Mouse (Mus musculus) intestine, embryonic 14.5 days (tissue): ENCODE results near the gene Acap1. TPM values are rescaled to one million over a fixed set of nuclear protein-coding genes. Genes with fewer than 3 reads are reported as not detected.
"Not testable (repeated sequence)": the region's sequence is repeated elsewhere in the genome, so short reads cannot be mapped to it uniquely, and the experiment has no call there.

Experiments
- ATAC-seq: fragments of 200-750 bp; cut with Nextera tagmentation; replicated peaks from 2 replicates; pipeline ENCODE4 v1.8.0; 2017; ENCODE audit warnings: low read depth, moderate number of reproducible peaks, moderate TSS enrichment, moderate library complexity; ENCODE audit not compliant: low FRiP score, low TSS enrichment
- DNase-seq: peaks from one replicate; pipeline ENCODE4 v3.0.0-alpha.2; 2018; ENCODE audit warnings: low spot score
- H3K27ac ChIP-seq: fragments of 300-500 bp; sonication (generic); 2 replicates; pipeline ENCODE4 v1.5.1; 2014; ENCODE audit warnings: low read depth, mild to moderate bottlenecking, control low read depth
- H3K27me3 ChIP-seq: fragments of 300-500 bp; sonication (generic); replicated peaks from 2 replicates; pipeline ENCODE4 v1.6.1; 2014; ENCODE audit warnings: low read length, control low read depth; ENCODE audit not compliant: control insufficient read depth, insufficient read depth
- H3K36me3 ChIP-seq: fragments of 300-500 bp; sonication (generic); 2 replicates; pipeline ENCODE4 v1.6.1; 2014; ENCODE audit warnings: low read length, control low read depth; ENCODE audit not compliant: control insufficient read depth, insufficient read depth
- H3K4me1 ChIP-seq: fragments of 300-500 bp; sonication (generic); replicated peaks from 2 replicates; pipeline ENCODE4 v1.6.1; 2014; ENCODE audit warnings: low read length, control low read depth, mixed read lengths; ENCODE audit not compliant: control insufficient read depth, insufficient read depth
- H3K4me2 ChIP-seq: fragments of 300-500 bp; sonication (generic); 2 replicates; pipeline ENCODE4 v1.6.1; 2014; ENCODE audit warnings: low read length
- H3K4me3 ChIP-seq: fragments of 300-500 bp; sonication (generic); 2 replicates; pipeline ENCODE4 v1.5.1; 2014; ENCODE audit warnings: low read depth, low read length, control low read depth, mixed read lengths
- H3K9ac ChIP-seq: fragments of 300-500 bp; sonication (generic); 2 replicates; pipeline ENCODE4 v1.6.1; 2014; ENCODE audit warnings: mild to moderate bottlenecking, low read length
- H3K9me3 ChIP-seq: fragments of 300-500 bp; sonication (generic); 2 replicates; pipeline ENCODE4 v1.6.1; 2016; ENCODE audit warnings: low read length, control low read depth; ENCODE audit not compliant: control insufficient read depth
- WGBS: fragments of 180-500 bp; shearing (Covaris S2); extraction: QIAGEN DNeasy Blood & Tissue Kit; methylation state at CpG from one replicate; pipeline ENCODE4 v1.1.7; 2014; 5-methylcytosine and 5-hydroxymethylcytosine counted together
- polyA plus RNA-seq: library from polyadenylated mRNA; unstranded; fragments of >200 nt; fragmentation: Nextera tagmentation; extraction: Ambion mirVana; gene quantifications from 2 replicates; pipeline ENCODE4 v1.2.1, GENCODE M21; 2014

The Acap1 gene
- polyA plus RNA-seq, 1 experiment from 2014 or later = 8.1 TPM

- Histone ChIP-seq H3K4me3 (peak within 1 kb of the TSS; percentile 47), H3K27ac (no peak within 1 kb of the TSS), H3K9ac (peak within 1 kb of the TSS; percentile 44), H3K36me3 (no peaks in the 10 kb centered on the region), H3K4me1 (peaks cover 15% of the 10 kb centered on the region), H3K4me2 (peak within 1 kb of the TSS; percentile 100), H3K27me3 (no peaks in the 10 kb centered on the region), H3K9me3 (no peaks in the 10 kb centered on the region)
- peak; percentile 85 for ATAC-seq
- WGBS = 1% methylated on average over 62 of the region's 62 CpGs
- DNase-seq = peak; percentile 92
Observed at GRCm38 (mm10) chr11:69935137-69935879, 40.0 kb upstream of the Acap1 start, which contains the start of gene Ybx2. Gene Ybx2, plus strand, starts transcription at chr11:69935796.

DNA sequence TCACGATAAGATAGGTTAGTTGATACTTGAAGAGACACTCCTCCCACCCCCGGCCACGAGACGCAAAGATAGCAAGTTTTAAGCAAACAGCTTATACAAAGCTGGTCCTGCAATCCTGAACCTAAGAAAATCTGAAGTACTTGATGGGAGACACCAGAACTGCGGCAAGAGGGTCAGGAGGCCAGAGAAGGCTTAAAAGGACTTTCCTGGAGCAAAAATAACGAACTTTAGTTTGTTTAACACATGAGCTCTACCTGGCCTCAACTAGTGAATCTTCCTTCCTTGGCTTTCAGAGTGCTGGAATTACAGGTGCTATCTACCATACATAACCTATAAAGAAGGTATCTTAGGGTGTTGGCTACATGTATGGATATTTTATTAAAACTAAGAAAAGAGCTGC, 39.3 kb upstream of the Acap1 start:
- H3K27ac ChIP-seq = no peak overlapping the region
- no peaks in the 10 kb centered on the region for H3K36me3 ChIP-seq
- no peak overlapping the region for H3K4me3 ChIP-seq
- ATAC-seq (no peak), DNase-seq (no peak)
- WGBS = 11% methylated on average over 6 of the region's 6 CpGs
- H3K4me1 ChIP-seq = peaks cover 15% of the 10 kb centered on the region
- H3K9ac ChIP-seq = no peak overlapping the region
- no peaks in the 10 kb centered on the region for H3K27me3 ChIP-seq
- no peaks in the 10 kb centered on the region for H3K9me3 ChIP-seq
- H3K4me2 ChIP-seq = peak overlapping the region; percentile 41

DNA sequence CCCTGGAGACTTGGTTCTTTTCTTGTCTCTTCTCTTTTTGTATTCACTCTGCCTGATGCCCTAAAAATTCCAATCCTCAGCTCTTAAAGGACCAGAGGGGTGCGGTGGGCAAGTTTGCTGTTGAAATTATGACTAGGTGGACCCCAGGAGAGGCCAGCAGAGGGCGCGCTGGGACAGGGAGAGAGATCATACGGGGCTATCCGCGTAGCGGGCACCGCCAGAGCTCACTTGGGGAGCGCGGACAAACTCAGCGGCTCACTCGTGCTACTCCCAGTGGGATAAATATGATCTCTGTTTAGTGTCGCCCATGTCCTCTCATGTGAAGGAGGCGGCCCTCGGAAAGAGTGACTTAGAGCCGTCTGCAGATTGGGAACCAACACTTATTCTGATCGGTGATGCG, 38.8 kb upstream of the Acap1 start:
- no peak overlapping the region for H3K27ac ChIP-seq
- no peaks in the 10 kb centered on the region for H3K36me3 ChIP-seq
- no peaks in the 10 kb centered on the region for H3K9me3 ChIP-seq
- under 1% methylated on average over 18 of the region's 18 CpGs for WGBS
- peak overlapping the region; percentile 41 for H3K4me2 ChIP-seq
- DNase-seq = peak; percentile 99
- peak overlapping the region; percentile 16; the same call in 1 of the 2 replicates for H3K4me3 ChIP-seq
- H3K9ac ChIP-seq = no peak overlapping the region
- no peaks in the 10 kb centered on the region for H3K27me3 ChIP-seq
- peaks cover 15% of the 10 kb centered on the region for H3K4me1 ChIP-seq
- peak; percentile 48; the same call in 1 of the 2 replicates for ATAC-seq

DNA sequence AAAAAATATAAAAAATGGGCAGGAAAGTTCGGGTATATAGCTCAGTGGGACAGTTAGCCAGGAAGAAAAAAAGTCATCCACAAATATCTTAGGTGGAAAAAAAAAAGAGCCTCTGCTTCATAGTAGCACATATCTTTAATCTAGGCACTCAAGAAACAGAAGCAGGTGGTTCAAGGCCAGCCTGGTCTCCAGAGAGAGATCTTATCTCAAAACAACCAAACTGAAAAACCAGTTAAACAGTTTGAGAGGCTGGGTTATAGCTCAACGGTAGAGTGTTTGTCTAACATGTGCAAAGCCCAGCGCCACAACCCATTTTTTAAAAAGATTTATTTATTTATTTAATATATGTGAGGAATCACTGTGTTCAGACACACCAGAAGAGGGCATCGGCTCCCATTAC, 37.7 kb upstream of the Acap1 start:
- peaks cover 15% of the 10 kb centered on the region for H3K4me1 ChIP-seq
- H3K4me2 ChIP-seq = no peak overlapping the region
- H3K4me3 ChIP-seq = no peak overlapping the region
- ATAC-seq = no peak
- 74% methylated on average over 4 of the region's 4 CpGs for WGBS
- DNase-seq = no peak
- no peaks in the 10 kb centered on the region for H3K27me3 ChIP-seq
- no peak overlapping the region for H3K9ac ChIP-seq
- no peak overlapping the region for H3K27ac ChIP-seq
- no peaks in the 10 kb centered on the region for H3K36me3 ChIP-seq
- no peaks in the 10 kb centered on the region for H3K9me3 ChIP-seq

DNA sequence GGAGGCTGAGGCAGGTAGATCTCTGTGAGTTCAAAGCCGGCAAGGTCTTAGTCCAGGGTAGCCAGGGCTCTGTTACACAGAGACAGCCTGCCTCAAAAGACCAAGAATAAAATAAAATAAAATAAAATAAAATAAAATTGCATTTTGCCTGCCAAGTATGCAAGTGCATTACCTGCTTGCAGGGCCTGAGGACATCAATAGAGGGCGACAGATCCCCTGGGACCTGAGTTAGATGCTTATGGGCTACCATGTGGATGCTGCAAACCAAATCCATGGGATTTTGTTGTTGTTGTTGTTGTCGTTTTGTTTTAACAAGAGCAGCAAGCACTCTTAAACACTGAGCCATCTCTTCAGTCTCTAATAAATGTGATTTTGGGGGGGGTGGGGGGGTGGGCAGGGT, 36.9 kb upstream of the Acap1 start:
- no peaks in the 10 kb centered on the region for H3K36me3 ChIP-seq
- H3K4me3 ChIP-seq = no peak overlapping the region
- peaks cover 14% of the 10 kb centered on the region for H3K4me1 ChIP-seq
- ATAC-seq (no peak), DNase-seq (no peak)
- no peaks in the 10 kb centered on the region for H3K9me3 ChIP-seq
- 42% methylated on average over 3 of the region's 3 CpGs for WGBS
- no peak overlapping the region for H3K27ac ChIP-seq
- no peak overlapping the region for H3K4me2 ChIP-seq
- H3K27me3 ChIP-seq = no peaks in the 10 kb centered on the region
- H3K9ac ChIP-seq = no peak overlapping the region

- Histone ChIP-seq H3K9me3 (no peaks in the 10 kb centered on the region), H3K4me1 (peaks cover 9% of the 10 kb centered on the region), H3K4me3 (no peak overlapping the region), H3K36me3 (no peaks in the 10 kb centered on the region), H3K27ac (no peak overlapping the region), H3K27me3 (no peaks in the 10 kb centered on the region), H3K9ac (no peak overlapping the region), H3K4me2 (no peak overlapping the region)
- ATAC-seq = no peak
- DNase-seq = no peak
- WGBS = 68% methylated on average over 8 of the region's 8 CpGs
Observed at GRCm38 (mm10) chr11:69931769-69932168, 36.4 kb upstream of the Acap1 start.

GRCm38 (mm10) chr11:69930967-69931537, 35.7 kb upstream of the Acap1 start:
- 65% methylated on average over 3 of the region's 3 CpGs for WGBS
- no peak for ATAC-seq
- no peak overlapping the region for H3K27ac ChIP-seq

GRCm38 (mm10) chr11:69930176-69930575, 34.8 kb upstream of the Acap1 start:
- not testable (repeated sequence) for DNase-seq, H3K27me3 ChIP-seq, H3K9ac ChIP-seq, H3K9me3 ChIP-seq, ATAC-seq, H3K4me2 ChIP-seq, H3K4me1 ChIP-seq, H3K36me3 ChIP-seq, H3K4me3 ChIP-seq, H3K27ac ChIP-seq
- WGBS = 90% methylated on average over 8 of the region's 8 CpGs

More at GRCm38 (mm10) chr11:69930967-69931537, 35.7 kb upstream of the Acap1 start:
- H3K4me3 ChIP-seq = no peak overlapping the region
- H3K4me1 ChIP-seq = peaks cover 2% of the 10 kb centered on the region
- no peaks in the 10 kb centered on the region for H3K27me3 ChIP-seq
- no peak overlapping the region for H3K4me2 ChIP-seq
- no peak for DNase-seq
- H3K9me3 ChIP-seq = no peaks in the 10 kb centered on the region
- H3K9ac ChIP-seq = no peak overlapping the region
- no peaks in the 10 kb centered on the region for H3K36me3 ChIP-seq

- H3K4me2 ChIP-seq = no peak overlapping the region
- ATAC-seq = no peak
- no peaks in the 10 kb centered on the region for H3K9me3 ChIP-seq
- no peak overlapping the region for H3K4me3 ChIP-seq
- no peaks in the 10 kb centered on the region for H3K27me3 ChIP-seq
- no peak overlapping the region for H3K9ac ChIP-seq
- whole genome bisulfite sequencing = 71% methylated on average over 4 of the region's 4 CpGs
- H3K36me3 ChIP-seq = no peaks in the 10 kb centered on the region
- no peak for DNase-seq
- H3K4me1 ChIP-seq = no peaks in the 10 kb centered on the region
- no peak overlapping the region for H3K27ac ChIP-seq
Observed at GRCm38 (mm10) chr11:69929712-69930111, 34.4 kb upstream of the Acap1 start.
